Mouse (Mus musculus) kidney, postnatal 0 days (tissue): Measurements from ENCODE around the gene Asb4. TPM values are rescaled to one million over a fixed set of nuclear protein-coding genes. Genes with fewer than 3 reads are reported as not detected.
"Not testable (repeated sequence)": the region's sequence is repeated elsewhere in the genome, so short reads cannot be mapped to it uniquely, and the experiment has no call there.

ENCODE experiments used
- ATAC-seq: fragments of 200-750 bp; cut with Nextera tagmentation; replicated peaks from 2 replicates; pipeline ENCODE4 v1.8.0; 2017; ENCODE audit warnings: low read depth, moderate number of reproducible peaks, moderate TSS enrichment, moderate library complexity; ENCODE audit not compliant: low FRiP score
- DNase-seq: peaks from one replicate; pipeline ENCODE4 v3.0.0-alpha.2; 2016; ENCODE audit warnings: low spot score
- H3K27ac ChIP-seq: fragments of 300-500 bp; sonication (generic); 2 replicates; pipeline ENCODE4 v1.5.1; 2014; ENCODE audit warnings: mild to moderate bottlenecking
- H3K27me3 ChIP-seq: fragments of 300-500 bp; sonication (generic); 2 replicates; pipeline ENCODE4 v1.6.1; 2014; ENCODE audit warnings: low read length, mixed read lengths; ENCODE audit not compliant: insufficient read depth
- H3K36me3 ChIP-seq: fragments of 300-500 bp; sonication (generic); 2 replicates; pipeline ENCODE4 v1.6.1; 2014; ENCODE audit warnings: low read length, mixed read lengths; ENCODE audit not compliant: insufficient read depth
- H3K4me1 ChIP-seq: fragments of 300-500 bp; sonication (generic); replicated peaks from 2 replicates; pipeline ENCODE4 v1.6.1; 2014; ENCODE audit warnings: antibody characterized with exemption, low read length, mixed read lengths; ENCODE audit not compliant: insufficient read depth
- H3K4me2 ChIP-seq: fragments of 300-500 bp; sonication (generic); 2 replicates; pipeline ENCODE4 v1.6.1; 2014; ENCODE audit warnings: mild to moderate bottlenecking, low read length, moderate library complexity, mixed read lengths
- H3K4me3 ChIP-seq: fragments of 300-500 bp; sonication (generic); replicated peaks from 2 replicates; pipeline ENCODE4 v1.5.1; 2014; ENCODE audit warnings: low read depth, low read length
- H3K9ac ChIP-seq: fragments of 300-500 bp; sonication (generic); 2 replicates; pipeline ENCODE4 v1.6.1; 2014; ENCODE audit warnings: low read depth, low read length
- H3K9me3 ChIP-seq: fragments of 300-500 bp; sonication (generic); replicated peaks from 2 replicates; pipeline ENCODE4 v1.6.1; 2016; ENCODE audit warnings: low read length, inconsistent platforms, mixed read lengths
- CTCF ChIP-seq: IDR thresholded peaks from 2 replicates; pipeline ENCODE4 v1.5.1; 2016; ENCODE audit warnings: antibody characterized with exemption, low read depth, mild to moderate bottlenecking, moderate library complexity
- WGBS: fragments of 180-500 bp; shearing (Covaris S2); extraction: QIAGEN DNeasy Blood & Tissue Kit; methylation state at CpG from one replicate; pipeline ENCODE4 v1.1.7; 2014; 5-methylcytosine and 5-hydroxymethylcytosine counted together
- polyA plus RNA-seq: library from polyadenylated mRNA; unstranded; fragments of >200 nt; fragmentation: Nextera tagmentation; extraction: Ambion mirVana; gene quantifications from 2 replicates; pipeline ENCODE4 v1.2.1, GENCODE M21; 2015

Asb4 gene
- polyA plus RNA-seq = 9.4 and 9.7 TPM in 2 replicates

DNA sequence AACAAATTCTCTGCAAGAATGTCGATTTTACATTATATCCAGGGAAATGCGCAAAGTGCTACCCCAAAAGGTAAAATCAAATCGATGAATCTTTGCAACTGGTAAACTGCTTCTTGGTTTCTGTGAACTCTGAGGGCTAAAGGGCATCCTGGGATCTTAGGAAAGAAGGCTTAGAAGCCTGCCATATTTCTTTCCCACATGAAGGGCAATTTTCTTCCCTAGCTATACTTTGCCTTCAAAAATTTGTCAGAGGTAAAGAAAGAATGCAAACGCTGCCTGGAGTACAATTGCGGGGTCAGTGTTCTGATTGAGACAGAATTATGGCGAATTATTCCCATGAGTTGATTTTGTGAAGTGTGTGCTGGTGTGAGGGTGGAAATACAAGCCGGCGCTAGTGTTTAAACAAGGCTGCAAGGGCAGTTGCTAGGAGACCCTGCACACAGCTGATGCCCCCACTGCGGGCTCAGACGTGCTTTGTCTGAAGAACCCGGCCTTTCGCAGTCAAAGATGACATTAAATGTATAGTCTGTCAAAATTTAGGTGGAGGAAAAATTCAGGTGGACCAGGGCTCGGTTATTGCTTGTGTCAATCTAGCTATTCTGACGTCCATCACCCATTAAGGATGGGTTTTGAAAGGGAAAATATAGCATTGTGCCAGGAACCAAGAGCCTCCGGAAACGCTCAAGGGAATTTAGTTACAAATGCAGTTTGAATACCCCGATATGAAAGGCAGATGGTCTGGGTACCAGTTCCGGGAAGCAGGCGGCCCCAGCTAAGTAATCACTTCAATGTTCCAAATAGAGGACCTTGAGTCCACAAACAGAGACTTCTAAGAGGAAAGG is at the start of gene Asb4:
TSS of gene Asb4 (plus strand) at position 51 of the 842 bp plus-strand sequence.
- TF ChIP-seq CTCF = no peak
- H3K4me1 ChIP-seq = peaks cover 10% of the 10 kb centered on the region; the same call in 1 of the 2 replicates
- H3K9ac ChIP-seq = peak within 1 kb of the TSS; percentile 25; the same call in 1 of the 2 replicates
- H3K27ac ChIP-seq = no peak within 1 kb of the TSS
- H3K4me2 ChIP-seq = peak within 1 kb of the TSS; percentile 50
- DNase-seq = no peak
- 9% methylated on average over 19 of the region's 19 CpGs for WGBS
- H3K9me3 ChIP-seq = no peaks in the 10 kb centered on the region
- no peaks in the 10 kb centered on the region for H3K36me3 ChIP-seq
- ATAC-seq = no peak
- peak within 1 kb of the TSS; percentile 20 for H3K4me3 ChIP-seq
- H3K27me3 ChIP-seq = no peaks in the 10 kb centered on the region

DNA sequence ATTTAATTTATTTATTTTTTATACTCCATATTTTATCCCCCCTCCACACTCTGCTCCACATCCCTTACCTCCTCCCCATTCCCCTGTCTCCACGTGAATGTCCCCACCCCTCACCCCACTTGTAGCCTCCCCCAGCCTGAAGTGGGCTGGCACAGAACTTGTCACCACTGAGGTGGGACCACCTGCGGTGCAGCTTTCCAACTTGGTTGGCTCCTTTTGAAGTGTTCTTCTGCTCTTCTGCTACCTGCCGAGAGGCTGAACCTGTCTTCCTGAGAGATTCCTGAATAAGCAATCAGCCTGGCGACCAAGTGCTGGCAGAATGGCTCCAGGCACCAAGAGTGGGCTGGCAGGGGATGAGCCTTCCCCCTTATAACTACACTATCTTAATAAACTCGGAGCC is 49.2 kb upstream of the Asb4 start:
- TF ChIP-seq CTCF = no peak
- H3K4me3 ChIP-seq = no peak overlapping the region

DNA sequence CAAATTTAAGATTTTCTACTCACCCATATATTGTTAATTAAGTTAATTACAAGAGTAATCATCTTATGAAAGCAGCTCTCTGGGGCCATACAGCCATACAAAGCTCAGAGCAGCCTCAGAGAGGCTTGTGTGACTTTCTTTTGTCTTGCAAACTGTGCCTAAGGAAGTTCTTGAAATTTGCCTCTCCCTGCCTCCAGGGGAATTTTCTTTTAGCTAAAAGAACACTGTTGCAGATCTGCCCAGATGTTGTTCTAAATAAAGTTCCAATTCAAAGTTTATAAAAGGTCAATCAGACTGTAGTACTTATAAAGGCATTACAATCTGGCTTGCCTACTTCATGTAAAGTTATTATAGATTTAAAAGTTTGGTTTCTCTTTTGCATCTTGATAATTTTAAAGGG is 47.2 kb upstream of the Asb4 start:
- not testable (repeated sequence) for H3K27ac ChIP-seq, H3K4me2 ChIP-seq, H3K9ac ChIP-seq, H3K27me3 ChIP-seq, H3K9me3 ChIP-seq, ATAC-seq, H3K4me3 ChIP-seq, DNase-seq, H3K4me1 ChIP-seq, H3K36me3 ChIP-seq

More for the DNA sequence above, 49.2 kb upstream of the Asb4 start:
- Histone ChIP-seq H3K27ac (no peak overlapping the region), H3K4me1 (no peaks in the 10 kb centered on the region), H3K36me3 (no peaks in the 10 kb centered on the region), H3K9me3 (no peaks in the 10 kb centered on the region), H3K27me3 (no peaks in the 10 kb centered on the region), H3K9ac (no peak overlapping the region), H3K4me2 (no peak overlapping the region)
- DNase-seq (no peak), ATAC-seq (no peak)
- WGBS = 71% methylated on average over 5 of the region's 5 CpGs

DNA sequence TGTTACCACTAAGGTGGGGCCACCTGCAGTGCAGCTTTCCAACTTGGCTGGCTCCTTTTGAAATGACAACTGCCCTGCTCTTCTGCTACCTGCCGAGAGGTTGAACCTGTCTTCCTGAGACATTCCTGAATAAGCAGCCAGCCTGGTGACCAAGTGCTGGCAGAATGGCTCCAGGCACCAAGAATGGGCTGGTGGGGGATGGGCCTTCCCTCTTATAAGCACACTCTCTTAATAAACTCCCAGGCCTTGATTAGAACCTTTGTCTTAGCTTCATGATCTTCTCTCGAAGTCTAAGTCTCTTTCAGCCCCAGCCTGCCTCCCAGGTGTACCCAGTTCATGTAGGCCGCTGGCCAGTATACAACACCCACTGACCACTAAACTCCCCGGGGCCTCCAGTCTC is 44.4 kb upstream of the Asb4 start:
- not testable (repeated sequence) for H3K9ac ChIP-seq, H3K27me3 ChIP-seq, H3K4me2 ChIP-seq, H3K27ac ChIP-seq, H3K36me3 ChIP-seq, ATAC-seq, DNase-seq, H3K4me1 ChIP-seq, H3K9me3 ChIP-seq, H3K4me3 ChIP-seq
- 90% methylated on average over 4 of the region's 4 CpGs for WGBS

DNA sequence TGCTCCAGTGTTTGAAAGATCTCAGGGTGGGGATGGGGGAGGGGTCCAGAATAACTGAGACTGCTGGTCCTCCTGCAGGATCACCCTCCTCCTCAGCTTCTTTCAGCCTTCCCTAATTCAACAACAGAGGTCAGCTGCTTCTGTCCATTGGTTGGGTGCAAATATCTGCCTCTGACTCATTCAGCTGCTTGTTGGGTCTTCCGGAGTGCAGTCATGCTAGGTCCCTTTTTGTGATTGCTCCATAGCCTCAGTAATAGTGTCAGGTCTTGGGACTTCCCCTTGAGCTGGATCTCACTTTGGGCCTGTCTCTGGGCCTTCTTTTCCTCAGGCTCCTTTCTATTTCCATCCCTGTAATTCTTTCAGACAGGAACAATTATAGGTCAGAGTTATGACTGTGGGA is 43.9 kb upstream of the Asb4 start:
- H3K9ac ChIP-seq, H3K4me2 ChIP-seq, H3K9me3 ChIP-seq, H3K4me3 ChIP-seq, DNase-seq, H3K27ac ChIP-seq, H3K27me3 ChIP-seq, H3K36me3 ChIP-seq, ATAC-seq, H3K4me1 ChIP-seq: not testable (repeated sequence)
- WGBS = 96% methylated on average over 1 of the region's 1 CpGs

DNA sequence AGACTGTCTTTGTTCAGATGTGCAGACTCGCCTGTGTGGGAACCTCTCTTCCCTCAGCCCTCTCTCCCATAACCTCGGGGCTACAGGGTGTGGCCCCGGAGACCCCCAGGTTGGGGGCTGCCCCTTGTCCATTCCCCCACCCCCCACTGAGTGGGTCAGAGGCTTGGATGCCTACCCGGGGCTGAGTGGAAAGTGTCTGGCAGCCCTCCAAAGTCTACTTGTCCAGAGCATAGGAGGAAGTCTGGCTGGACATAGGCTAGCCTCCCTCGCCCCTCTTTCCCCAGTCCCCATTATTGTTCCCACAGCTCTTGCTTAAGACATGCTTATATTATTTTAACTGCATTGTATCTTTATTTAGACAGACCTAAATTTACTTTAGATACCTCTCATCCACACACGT is 38.9 kb upstream of the Asb4 start:
- no peak for TF ChIP-seq CTCF
- no peak overlapping the region for H3K4me2 ChIP-seq
- no peak overlapping the region for H3K9ac ChIP-seq
- no peaks in the 10 kb centered on the region for H3K9me3 ChIP-seq
- WGBS = 58% methylated on average over 6 of the region's 6 CpGs
- DNase-seq (no peak), ATAC-seq (no peak)
- no peaks in the 10 kb centered on the region for H3K4me1 ChIP-seq
- no peaks in the 10 kb centered on the region for H3K27me3 ChIP-seq
- no peak overlapping the region for H3K4me3 ChIP-seq
- no peaks in the 10 kb centered on the region for H3K36me3 ChIP-seq
- no peak overlapping the region for H3K27ac ChIP-seq

DNA sequence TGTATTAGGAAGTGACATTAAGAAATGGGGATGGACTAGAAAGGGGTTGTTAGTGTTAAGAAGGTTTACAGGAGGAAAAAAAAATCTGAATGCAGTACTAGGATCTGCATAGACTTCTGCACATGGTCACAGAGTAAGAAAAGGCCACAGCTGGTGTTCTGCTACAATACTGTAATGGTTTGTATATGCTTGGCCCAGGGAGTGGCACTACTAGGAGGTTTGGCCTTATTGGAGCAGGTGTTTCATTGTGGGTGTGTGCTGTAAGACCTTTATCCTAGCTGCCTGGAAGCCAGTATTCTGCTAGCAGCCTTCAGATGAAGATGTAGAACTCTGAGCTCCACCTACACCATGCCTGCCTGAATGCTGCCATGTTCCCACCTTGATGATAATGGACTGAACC is 25.3 kb upstream of the Asb4 start:
- Histone ChIP-seq H3K36me3 (no peaks in the 10 kb centered on the region), H3K9ac (no peak overlapping the region), H3K9me3 (no peaks in the 10 kb centered on the region), H3K4me3 (no peak overlapping the region), H3K27ac (no peak overlapping the region), H3K4me2 (no peak overlapping the region), H3K4me1 (no peaks in the 10 kb centered on the region), H3K27me3 (no peaks in the 10 kb centered on the region)
- no peak for TF ChIP-seq CTCF
- ATAC-seq (no peak), DNase-seq (no peak)
